ENCODE assay signal across 17 mouse cellular contexts in genomic region chr2:171675411-171675810, GRCm38 (mm10).
"Had no signal": no experiment of that assay in that cellular context is flagged by ENCODE, and none has a peak within 500 bp of the region (broad histone marks: within the 10 kb centered on the region; RNA-seq: fewer than 3 reads in every experiment).

No protein-coding gene starts in this region.

- H3K27me3 ChIP-seq: midbrain, embryonic 12.5 days; neural tube, embryonic 13.5 days; neural tube, embryonic 15.5 days had no signal

- H3K9me3 ChIP-seq: midbrain, embryonic 12.5 days; neural tube, embryonic 13.5 days; neural tube, embryonic 15.5 days had no signal

- H3K4me2 ChIP-seq: lung, embryonic 14.5 days; midbrain, embryonic 12.5 days; neural tube, embryonic 13.5 days; neural tube, embryonic 15.5 days had no signal

- DNase-seq: lung, adult 18-20 months; midbrain, embryonic 14.5 days; retina, postnatal 1 day; right cerebral cortex, adult 18-20 months; right cerebral cortex, postnatal 25 days; right cerebral cortex, postnatal 4 days; spleen, adult 18-20 months; thymus, adult 18-20 months; thymus, postnatal 14 days; thymus, postnatal 36 days had no signal

- H3K9ac ChIP-seq: lung, embryonic 14.5 days; midbrain, embryonic 12.5 days; neural tube, embryonic 13.5 days; neural tube, embryonic 15.5 days had no signal

- H3K27ac ChIP-seq: midbrain, embryonic 10.5 days; midbrain, embryonic 12.5 days; neural tube, embryonic 13.5 days; neural tube, embryonic 15.5 days had no signal

- H3K4me3 ChIP-seq: midbrain, embryonic 10.5 days; midbrain, embryonic 12.5 days; myocyte; neural tube, embryonic 13.5 days; neural tube, embryonic 15.5 days had no signal

- H3K4me1 ChIP-seq: midbrain, embryonic 10.5 days; midbrain, embryonic 12.5 days; neural tube, embryonic 13.5 days; neural tube, embryonic 15.5 days had no signal

- ATAC-seq: midbrain, embryonic 16.5 days had no signal

- H3K36me3 ChIP-seq: midbrain, embryonic 10.5 days; midbrain, embryonic 12.5 days; neural tube, embryonic 13.5 days; neural tube, embryonic 15.5 days had no signal
